Mouse (Mus musculus): ENCODE results near the gene Eif4enif1. TPM values are rescaled to one million over a fixed set of nuclear protein-coding genes. Genes with fewer than 3 reads are reported as not detected.
A peak's percentile ranks its signal among the peaks of the same experiment; 100 is the strongest.
"Not testable (repeated sequence)": the region's sequence is repeated elsewhere in the genome, so short reads cannot be mapped to it uniquely, and the experiment has no call there.

Eif4enif1 gene
- polyA plus RNA-seq (2012; rRNA removed), result 32.0 and 32.8 TPM in 2 replicates

DNA sequence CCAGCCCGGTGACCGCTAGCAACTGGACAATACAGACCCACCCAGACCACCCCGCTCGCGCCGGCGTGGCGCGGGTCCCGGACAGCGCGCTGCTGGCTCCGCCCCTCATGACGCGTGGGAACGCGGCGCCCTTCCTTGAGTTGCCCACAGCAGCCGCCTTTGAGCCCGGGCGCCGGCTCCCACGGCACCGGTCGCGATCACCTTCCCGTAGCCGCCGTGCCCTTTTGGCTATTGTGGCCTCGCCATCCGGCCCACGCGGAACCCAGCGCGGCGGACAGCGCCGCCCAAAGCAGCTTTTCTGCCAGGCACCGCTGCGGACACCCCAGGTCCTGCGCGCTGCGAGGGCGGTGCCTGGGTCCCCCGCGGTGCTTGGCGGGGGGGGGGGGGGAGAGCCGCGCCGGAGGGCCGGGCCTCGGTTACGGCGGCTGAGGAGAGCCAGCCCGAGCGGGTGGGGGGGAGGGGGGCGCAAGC is at the start of gene Eif4enif1:
Gene Eif4enif1 (plus strand): TSS at position 162 of the 471 bp plus-strand sequence.
- no peak for TF ChIP-seq POLR2A (IDR thresholded peaks at IDR 0.05; ENCODE audit: low read depth, low read length)
- no peak for TF ChIP-seq CTCF (conservative IDR thresholded peaks at IDR 0.05; ENCODE audit: insufficient read depth, insufficient read length, low read depth, low read length)
- WGBS, result 0% methylated on average over 46 of the region's 57 CpGs
- Histone ChIP-seq H3K36me3 (ENCODE audit: control insufficient read depth, insufficient read depth, low read length) (no peaks in the 10 kb centered on the region; the same call in 1 of the 2 replicates), H3K4me1 (ENCODE audit: control insufficient read depth, insufficient read depth, low read length) (0 out of 2 replicates have a peak, but pooled peaks cover 3% of the 10 kb centered on the region), H3K27ac (ENCODE audit: insufficient read depth, low read depth, low read length) (peak within 1 kb of the TSS; percentile 99), H3K4me3 (ENCODE audit: insufficient read depth, low read depth, low read length) (peak within 1 kb of the TSS; percentile 78), H3K27me3 (replicated peaks; ENCODE audit: control insufficient read depth, insufficient read depth, low read length) (no peaks in the 10 kb centered on the region)
- peak; percentile 93 for DNase-seq

DNA sequence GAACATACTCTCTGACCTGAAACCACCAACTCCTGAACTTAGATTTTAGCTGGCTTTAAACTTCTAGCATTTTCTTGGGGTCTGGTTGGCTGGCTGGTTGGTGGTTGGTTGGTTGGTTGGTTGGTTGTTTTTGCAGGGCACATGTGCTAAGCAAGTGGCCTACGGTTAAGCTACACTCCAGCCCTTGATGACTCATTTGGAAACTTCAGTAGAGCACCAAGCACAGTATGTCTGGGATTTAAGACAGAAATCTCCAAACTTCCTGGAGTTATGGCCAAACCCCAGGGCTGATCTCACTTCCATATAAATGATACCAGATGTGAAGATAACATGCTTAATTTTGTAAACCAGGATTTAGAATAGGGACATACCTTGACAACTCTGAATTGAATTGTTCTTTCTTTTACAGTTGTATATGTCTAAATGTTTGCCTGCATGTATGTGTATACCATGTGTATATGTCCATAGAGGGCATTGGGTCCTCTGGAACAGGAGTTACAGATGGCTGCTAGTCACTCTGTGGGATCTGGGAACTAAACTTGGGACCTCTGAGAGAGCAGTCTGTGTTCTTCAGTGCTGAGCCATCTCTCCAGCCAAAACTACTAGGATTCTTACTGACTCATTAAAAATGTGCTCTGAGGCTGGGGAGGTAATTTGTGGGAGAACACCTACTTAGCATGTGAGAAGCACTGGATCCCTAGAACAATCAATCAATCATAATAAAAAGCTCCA is 48.4 kb upstream of the Eif4enif1 start:
- H3K27ac ChIP-seq (ENCODE audit: insufficient read depth, low read depth, low read length), result not testable (repeated sequence)
- 69% methylated on average over 1 of the region's 1 CpGs for WGBS
- DNase-seq, result peak; percentile 82

DNA sequence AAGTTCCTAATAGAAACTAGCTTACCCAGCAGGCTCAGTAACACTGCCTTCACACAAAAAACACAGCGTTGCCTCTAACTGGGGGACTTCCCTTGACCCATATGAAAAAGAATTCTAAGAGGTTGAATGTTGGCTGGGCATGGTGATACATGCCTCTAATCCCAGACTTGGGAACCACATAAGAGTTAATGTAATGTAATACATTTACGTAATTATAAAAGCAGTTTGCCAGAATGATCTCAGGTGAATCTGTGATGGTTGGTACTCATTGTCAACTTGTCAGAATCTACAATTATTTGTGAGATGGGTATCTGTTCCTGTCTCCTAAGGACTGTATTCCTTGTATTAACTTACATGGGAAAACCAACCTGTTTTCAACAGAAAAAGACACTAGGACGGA is 45.2 kb upstream of the Eif4enif1 start:
- not testable (repeated sequence) for H3K27ac ChIP-seq (ENCODE audit: insufficient read depth, low read depth, low read length); H3K4me3 ChIP-seq (ENCODE audit: insufficient read depth, low read depth, low read length); H3K4me1 ChIP-seq (ENCODE audit: control insufficient read depth, insufficient read depth, low read length); H3K27me3 ChIP-seq (replicated peaks; ENCODE audit: control insufficient read depth, insufficient read depth, low read length); H3K36me3 ChIP-seq (ENCODE audit: control insufficient read depth, insufficient read depth, low read length)
- peak; percentile 21 for DNase-seq
- WGBS, result 93% methylated on average over 3 of the region's 3 CpGs

More for the DNA sequence above, 48.4 kb upstream of the Eif4enif1 start:
- not testable (repeated sequence) for H3K27me3 ChIP-seq (replicated peaks; ENCODE audit: control insufficient read depth, insufficient read depth, low read length); H3K4me3 ChIP-seq (ENCODE audit: insufficient read depth, low read depth, low read length); H3K36me3 ChIP-seq (ENCODE audit: control insufficient read depth, insufficient read depth, low read length); H3K4me1 ChIP-seq (ENCODE audit: control insufficient read depth, insufficient read depth, low read length)

DNA sequence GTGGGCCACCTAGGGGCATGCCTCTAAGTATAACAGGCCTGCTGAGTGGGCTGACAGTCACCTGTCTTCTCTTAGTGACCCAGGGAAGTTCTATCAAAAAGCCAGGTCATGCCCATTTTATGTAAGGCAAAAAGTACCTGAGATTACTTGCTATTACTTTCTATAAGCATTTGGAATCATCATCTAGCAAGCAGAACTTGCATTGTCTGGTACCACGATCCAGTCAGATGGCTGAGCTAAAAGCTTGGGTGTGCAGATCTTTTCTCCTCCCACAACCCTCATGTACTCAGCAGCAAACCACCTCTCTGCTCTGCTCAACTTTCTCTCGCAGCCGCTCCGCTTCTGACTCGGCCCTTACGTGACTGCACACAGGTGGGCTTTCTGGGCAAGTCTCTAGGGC is 44.2 kb upstream of the Eif4enif1 start:
- 96% methylated on average over 6 of the region's 6 CpGs for WGBS
- not testable (repeated sequence) for H3K27me3 ChIP-seq (replicated peaks; ENCODE audit: control insufficient read depth, insufficient read depth, low read length); H3K4me1 ChIP-seq (ENCODE audit: control insufficient read depth, insufficient read depth, low read length); H3K27ac ChIP-seq (ENCODE audit: insufficient read depth, low read depth, low read length); H3K4me3 ChIP-seq (ENCODE audit: insufficient read depth, low read depth, low read length); H3K36me3 ChIP-seq (ENCODE audit: control insufficient read depth, insufficient read depth, low read length)
- DNase-seq, result peak; percentile 49

DNA sequence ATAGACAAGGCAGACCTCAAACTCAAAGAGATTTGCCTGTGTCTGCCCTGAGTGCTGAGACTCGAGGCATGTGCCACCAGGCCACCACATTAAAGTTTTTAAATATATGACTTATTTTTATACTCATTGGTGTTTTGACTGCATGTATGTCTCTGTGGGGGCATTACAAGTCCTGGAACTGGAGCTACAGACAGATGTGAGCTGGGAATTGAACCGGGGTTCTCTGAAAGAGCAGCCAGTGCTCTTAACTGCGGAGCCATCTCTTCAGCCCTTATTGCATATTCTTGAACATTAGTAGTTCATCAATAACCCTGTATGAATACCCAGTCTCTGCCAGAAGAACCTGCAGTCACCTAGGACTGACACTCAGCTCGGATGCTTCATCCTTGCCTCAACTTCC is 43.4 kb upstream of the Eif4enif1 start:
- not testable (repeated sequence) for H3K27ac ChIP-seq (ENCODE audit: insufficient read depth, low read depth, low read length); H3K27me3 ChIP-seq (replicated peaks; ENCODE audit: control insufficient read depth, insufficient read depth, low read length); H3K4me1 ChIP-seq (ENCODE audit: control insufficient read depth, insufficient read depth, low read length); H3K36me3 ChIP-seq (ENCODE audit: control insufficient read depth, insufficient read depth, low read length); DNase-seq; H3K4me3 ChIP-seq (ENCODE audit: insufficient read depth, low read depth, low read length)
- 93% methylated on average over 4 of the region's 4 CpGs for WGBS

DNA sequence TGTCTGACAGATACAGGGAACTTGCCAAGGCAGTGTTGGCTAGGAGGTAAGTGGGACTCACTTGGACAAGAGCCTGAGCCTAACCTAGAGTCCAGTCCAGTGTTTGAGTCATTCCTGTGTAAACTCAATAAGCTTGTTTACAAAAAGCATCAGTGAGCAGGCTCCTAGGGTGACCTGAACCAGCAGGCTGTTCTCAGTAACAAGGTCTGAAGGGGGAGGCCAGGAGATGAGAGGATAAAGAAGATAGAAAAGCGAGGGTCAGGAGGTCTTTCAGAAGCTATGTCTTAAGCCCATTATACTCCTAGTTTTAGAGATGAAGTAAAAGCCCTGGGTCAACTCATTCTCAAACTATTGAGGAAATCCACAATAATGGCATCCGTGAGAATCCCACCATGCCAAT is 40.8 kb upstream of the Eif4enif1 start:
- 57% methylated on average over 1 of the region's 2 CpGs for WGBS
- DNase-seq, result peak; percentile 85
- H3K4me1 ChIP-seq (ENCODE audit: control insufficient read depth, insufficient read depth, low read length), result not testable (repeated sequence)

DNA sequence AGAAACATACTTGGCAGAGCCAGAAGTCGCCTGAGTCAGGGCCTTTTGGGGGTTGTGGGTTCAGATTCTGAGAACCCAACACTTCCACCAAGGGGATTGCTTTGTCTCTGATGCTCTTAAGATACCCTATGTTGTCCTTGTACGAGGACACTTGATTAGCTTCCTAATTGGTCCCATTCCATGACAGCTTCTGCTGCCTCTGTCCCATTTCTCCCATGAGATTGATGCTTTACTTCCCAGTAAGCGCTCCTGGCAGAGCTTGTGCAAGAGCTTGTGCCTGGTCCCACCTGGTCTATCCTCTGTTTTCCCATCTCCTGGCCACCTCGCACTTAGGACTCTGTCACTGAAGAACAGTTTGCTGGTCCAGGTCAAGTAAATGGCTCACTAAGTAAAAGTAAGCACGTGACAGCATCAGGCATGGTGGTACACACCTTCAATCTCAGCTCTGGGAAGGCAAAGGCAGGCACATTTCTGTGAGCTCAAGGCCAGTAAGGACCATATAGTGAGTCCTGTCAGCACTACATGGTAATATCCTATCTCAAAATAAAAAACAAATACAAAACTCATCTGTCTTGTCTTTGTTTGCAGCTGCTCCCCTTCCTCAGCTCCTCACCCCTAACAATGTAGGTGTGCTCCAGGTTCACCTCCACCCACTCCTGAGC is 39.8 kb upstream of the Eif4enif1 start:
- not testable (repeated sequence) for H3K36me3 ChIP-seq (ENCODE audit: control insufficient read depth, insufficient read depth, low read length); H3K27me3 ChIP-seq (replicated peaks; ENCODE audit: control insufficient read depth, insufficient read depth, low read length); H3K4me1 ChIP-seq (ENCODE audit: control insufficient read depth, insufficient read depth, low read length); H3K4me3 ChIP-seq (ENCODE audit: insufficient read depth, low read depth, low read length); H3K27ac ChIP-seq (ENCODE audit: insufficient read depth, low read depth, low read length)
- DNase-seq, result peak; percentile 93
- 67% methylated on average over 5 of the region's 5 CpGs for WGBS

More for the DNA sequence above, 40.8 kb upstream of the Eif4enif1 start:
- H3K27me3 ChIP-seq (replicated peaks; ENCODE audit: control insufficient read depth, insufficient read depth, low read length); H3K27ac ChIP-seq (ENCODE audit: insufficient read depth, low read depth, low read length); H3K36me3 ChIP-seq (ENCODE audit: control insufficient read depth, insufficient read depth, low read length); H3K4me3 ChIP-seq (ENCODE audit: insufficient read depth, low read depth, low read length): not testable (repeated sequence)

DNA sequence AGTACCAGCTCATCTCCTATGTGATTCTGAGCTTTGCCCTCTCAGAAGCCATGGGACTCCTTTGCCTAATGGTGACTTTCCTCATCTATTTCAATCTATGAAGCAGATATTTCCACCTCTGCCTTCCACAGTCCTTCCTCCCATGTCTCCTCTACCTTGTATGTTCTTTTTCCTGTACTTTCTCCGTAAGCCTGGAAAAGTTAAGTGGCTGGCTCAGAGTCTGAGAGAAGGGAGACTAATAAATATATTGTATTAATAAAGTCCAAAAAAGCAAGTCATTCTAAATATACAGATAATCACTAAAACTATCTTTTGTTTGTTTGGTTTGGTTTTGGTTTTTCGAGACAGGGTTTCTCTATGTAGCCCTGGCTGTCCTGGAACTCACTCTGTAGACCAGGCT is 39.1 kb upstream of the Eif4enif1 start:
- DNase-seq, result peak; percentile 73
- 88% methylated on average over 2 of the region's 2 CpGs for WGBS

DNA sequence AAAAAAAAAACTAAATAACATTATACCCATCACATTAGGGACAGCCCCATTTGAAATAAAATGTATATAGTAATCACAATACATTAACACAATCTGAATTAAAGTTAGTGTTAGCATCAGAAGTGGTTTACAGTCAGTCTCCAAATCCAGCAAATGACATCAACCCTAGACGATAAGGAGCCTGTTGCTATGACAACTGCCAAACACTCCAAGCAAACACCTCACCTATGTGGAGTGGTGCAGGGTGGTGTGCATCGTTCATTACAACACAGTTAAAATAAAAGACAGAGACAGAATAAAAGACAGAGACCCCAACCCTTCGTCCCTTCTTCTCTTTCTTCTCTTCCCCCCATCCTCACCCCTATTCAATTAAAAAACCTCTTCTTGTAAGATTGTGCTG is 38.5 kb upstream of the Eif4enif1 start:
- H3K27ac ChIP-seq (ENCODE audit: insufficient read depth, low read depth, low read length); H3K4me1 ChIP-seq (ENCODE audit: control insufficient read depth, insufficient read depth, low read length); H3K36me3 ChIP-seq (ENCODE audit: control insufficient read depth, insufficient read depth, low read length); DNase-seq; H3K27me3 ChIP-seq (replicated peaks; ENCODE audit: control insufficient read depth, insufficient read depth, low read length); H3K4me3 ChIP-seq (ENCODE audit: insufficient read depth, low read depth, low read length): not testable (repeated sequence)
- 71% methylated on average over 3 of the region's 3 CpGs for WGBS

More for the DNA sequence above, 39.1 kb upstream of the Eif4enif1 start:
- H3K4me3 ChIP-seq (ENCODE audit: insufficient read depth, low read depth, low read length); H3K27ac ChIP-seq (ENCODE audit: insufficient read depth, low read depth, low read length); H3K27me3 ChIP-seq (replicated peaks; ENCODE audit: control insufficient read depth, insufficient read depth, low read length); H3K4me1 ChIP-seq (ENCODE audit: control insufficient read depth, insufficient read depth, low read length); H3K36me3 ChIP-seq (ENCODE audit: control insufficient read depth, insufficient read depth, low read length): not testable (repeated sequence)

DNA sequence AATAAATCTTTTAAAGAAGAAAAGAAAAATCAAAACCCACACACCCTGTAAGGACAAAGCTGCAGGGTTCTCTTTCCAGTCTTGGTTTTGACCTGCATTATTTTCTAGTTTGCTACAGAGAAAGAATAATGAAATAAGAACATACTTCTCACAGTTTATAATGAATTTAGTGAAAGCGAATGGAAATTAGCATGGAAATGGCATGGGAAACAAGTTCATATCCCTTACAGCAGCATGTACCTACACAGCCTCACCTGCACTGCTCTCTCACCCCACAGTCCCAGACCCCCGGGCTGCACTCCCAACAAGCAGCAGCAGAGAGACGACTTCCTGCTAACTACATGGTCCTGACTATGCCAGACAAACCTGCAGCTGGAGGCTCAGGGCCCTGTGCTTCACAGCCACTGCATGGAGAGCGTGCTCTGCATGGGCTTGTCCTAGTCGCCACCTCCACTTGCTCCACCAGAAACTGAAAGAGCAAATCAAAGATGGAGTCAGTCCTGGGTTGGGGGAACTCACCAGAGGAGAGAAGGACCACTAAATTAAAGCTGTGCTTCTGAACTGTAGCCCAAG is 36.9 kb upstream of the Eif4enif1 start:
- not testable (repeated sequence) for H3K27me3 ChIP-seq (replicated peaks; ENCODE audit: control insufficient read depth, insufficient read depth, low read length); H3K36me3 ChIP-seq (ENCODE audit: control insufficient read depth, insufficient read depth, low read length); H3K4me1 ChIP-seq (ENCODE audit: control insufficient read depth, insufficient read depth, low read length); H3K27ac ChIP-seq (ENCODE audit: insufficient read depth, low read depth, low read length); H3K4me3 ChIP-seq (ENCODE audit: insufficient read depth, low read depth, low read length)
- 81% methylated on average over 3 of the region's 5 CpGs for WGBS
- DNase-seq, result peak; percentile 17

DNA sequence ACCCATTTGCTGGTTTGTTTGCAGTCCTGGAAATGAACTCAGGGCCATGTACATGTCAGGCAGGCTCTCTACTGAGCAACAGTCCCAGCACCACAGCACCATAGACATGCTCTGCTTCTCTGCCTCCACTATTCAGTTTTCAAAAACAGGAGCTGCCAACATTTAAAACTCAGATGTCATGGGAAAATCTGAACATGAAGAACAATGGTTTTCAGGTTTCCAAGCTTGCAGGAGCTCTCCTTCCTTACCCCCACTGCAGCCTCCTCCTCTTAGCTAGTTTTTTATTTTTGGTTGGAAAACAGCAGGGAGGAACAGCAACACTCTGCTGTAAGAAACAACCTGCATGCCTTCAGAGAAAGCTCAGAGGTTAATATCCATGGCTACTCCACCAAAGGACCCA is 35.9 kb upstream of the Eif4enif1 start:
- H3K27ac ChIP-seq (ENCODE audit: insufficient read depth, low read depth, low read length); H3K4me3 ChIP-seq (ENCODE audit: insufficient read depth, low read depth, low read length); H3K36me3 ChIP-seq (ENCODE audit: control insufficient read depth, insufficient read depth, low read length); H3K4me1 ChIP-seq (ENCODE audit: control insufficient read depth, insufficient read depth, low read length); H3K27me3 ChIP-seq (replicated peaks; ENCODE audit: control insufficient read depth, insufficient read depth, low read length): not testable (repeated sequence)
- peak; percentile 54 for DNase-seq

Data from kidney, adult 2 months (tissue).